Mouse (Mus musculus): Measurements from ENCODE around the gene Pifo.
"Not testable (repeated sequence)": the region's sequence is repeated elsewhere in the genome, so short reads cannot be mapped to it uniquely, and the experiment has no call there.

Gene Pifo

GRCm38 (mm10) chr3:106001416-106002370 lies 12.8 kb downstream of the Pifo start:
- no peaks in the 10 kb centered on the region for H3K9me3 ChIP-seq (ENCODE audit: low read length)
- H3K4me1 ChIP-seq (replicated peaks; ENCODE audit: low read depth, low read length), result peaks cover 12% of the 10 kb centered on the region
- peak overlapping the region; percentile 54 for H3K4me3 ChIP-seq (replicated peaks; ENCODE audit: low read length)
- TF ChIP-seq CTCF (conservative IDR thresholded peaks at IDR 0.05; ENCODE audit: low read length), result no peak
- no peak for TF ChIP-seq NANOG (IDR thresholded peaks at IDR 0.05; ENCODE audit: borderline replicate concordance, low read length)
- no peak for TF ChIP-seq POU5F1 (IDR thresholded peaks at IDR 0.05; ENCODE audit: borderline replicate concordance, low read length)
- no peaks in the 10 kb centered on the region for H3K36me3 ChIP-seq (ENCODE audit: insufficient read depth, low read length)
- no peaks in the 10 kb centered on the region for H3K27me3 ChIP-seq (ENCODE audit: insufficient read depth, low read length)

DNA sequence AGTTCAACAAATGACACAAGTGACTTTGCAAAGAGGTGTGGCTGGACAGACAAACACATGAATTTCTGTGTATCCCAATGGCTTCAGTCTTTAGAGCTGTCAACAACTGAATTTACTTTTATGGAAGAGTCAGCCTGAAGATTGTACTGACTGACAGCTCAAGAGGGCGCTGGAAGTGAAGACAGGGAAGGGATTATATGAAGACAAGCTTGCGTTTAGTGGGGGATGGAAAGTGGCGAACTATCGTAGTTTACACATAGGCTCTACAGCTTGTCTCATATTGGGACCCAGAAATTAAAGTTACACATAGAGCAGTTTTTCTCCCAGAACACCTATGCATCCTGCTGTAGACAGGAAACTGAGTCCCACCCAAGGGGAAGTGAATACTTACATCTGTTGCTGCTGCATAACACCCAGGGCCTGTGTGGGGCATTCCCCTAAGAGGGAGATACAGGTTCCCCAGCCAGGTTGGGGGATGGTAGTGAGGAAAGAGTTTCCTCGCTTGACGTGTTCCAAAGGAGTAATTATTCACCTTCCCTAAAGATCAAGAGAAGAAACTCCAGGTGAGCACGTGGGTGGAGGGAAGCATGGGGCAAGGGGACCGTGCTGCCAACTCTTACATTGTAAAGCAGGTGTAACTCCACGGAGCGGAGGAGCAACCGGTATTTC lies 13.6 kb downstream of the Pifo start:
- peak overlapping the region; percentile 54 for H3K4me3 ChIP-seq (replicated peaks; ENCODE audit: low read length)
- no peak for TF ChIP-seq NANOG (IDR thresholded peaks at IDR 0.05; ENCODE audit: borderline replicate concordance, low read length)
- no peak for TF ChIP-seq CTCF (conservative IDR thresholded peaks at IDR 0.05; ENCODE audit: low read length)
- TF ChIP-seq POU5F1 (IDR thresholded peaks at IDR 0.05; ENCODE audit: borderline replicate concordance, low read length), result no peak
- no peaks in the 10 kb centered on the region for H3K9me3 ChIP-seq (ENCODE audit: low read length)
- no peaks in the 10 kb centered on the region for H3K36me3 ChIP-seq (ENCODE audit: insufficient read depth, low read length)
- H3K27me3 ChIP-seq (ENCODE audit: insufficient read depth, low read length), result no peaks in the 10 kb centered on the region
- peaks cover 12% of the 10 kb centered on the region for H3K4me1 ChIP-seq (replicated peaks; ENCODE audit: low read depth, low read length)

DNA sequence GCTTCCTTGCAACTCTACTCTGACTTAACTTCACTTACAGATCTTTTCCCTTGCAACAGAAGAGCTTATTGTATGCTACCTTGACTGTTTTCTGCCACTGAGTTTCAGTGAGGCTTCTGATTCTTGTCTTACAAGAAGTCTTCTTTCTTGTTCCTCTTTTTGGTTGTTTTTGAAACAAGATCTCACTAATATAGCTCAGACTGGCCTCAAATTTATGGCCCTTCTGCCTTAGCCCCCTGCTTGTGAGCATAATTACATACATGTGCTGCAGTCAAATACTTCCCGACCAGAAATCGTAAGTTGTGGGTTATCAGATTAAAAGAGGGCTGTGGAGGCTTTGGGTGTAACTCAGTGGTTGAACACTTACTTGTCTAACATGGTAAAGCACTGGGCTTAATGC lies 19.7 kb downstream of the Pifo start:
- TF ChIP-seq POU5F1 (IDR thresholded peaks at IDR 0.05; ENCODE audit: borderline replicate concordance, low read length) (no peak), NANOG (IDR thresholded peaks at IDR 0.05; ENCODE audit: borderline replicate concordance, low read length) (no peak), CTCF (conservative IDR thresholded peaks at IDR 0.05; ENCODE audit: low read length) (no peak)
- no peaks in the 10 kb centered on the region for H3K27me3 ChIP-seq (ENCODE audit: insufficient read depth, low read length)

GRCm38 (mm10) chr3:105991653-105992283 lies 22.7 kb downstream of the Pifo start:
- TF ChIP-seq CTCF (conservative IDR thresholded peaks at IDR 0.05; ENCODE audit: low read length) (peak; percentile 23; the same call in 1 of the 2 replicates), POU5F1 (IDR thresholded peaks at IDR 0.05; ENCODE audit: borderline replicate concordance, low read length) (no peak)
- H3K4me1 ChIP-seq (replicated peaks; ENCODE audit: low read depth, low read length), result peaks cover 10% of the 10 kb centered on the region; the same call in 1 of the 2 replicates
- no peaks in the 10 kb centered on the region for H3K36me3 ChIP-seq (ENCODE audit: insufficient read depth, low read length)
- no peaks in the 10 kb centered on the region for H3K27me3 ChIP-seq (ENCODE audit: insufficient read depth, low read length)
- H3K9me3 ChIP-seq (ENCODE audit: low read length), result no peaks in the 10 kb centered on the region
- H3K4me3 ChIP-seq (replicated peaks; ENCODE audit: low read length), result no peak overlapping the region

More for the DNA sequence above, 19.7 kb downstream of the Pifo start:
- H3K4me1 ChIP-seq (replicated peaks; ENCODE audit: low read depth, low read length), result peaks cover 7% of the 10 kb centered on the region; the same call in 1 of the 2 replicates
- no peak overlapping the region for H3K4me3 ChIP-seq (replicated peaks; ENCODE audit: low read length)
- no peaks in the 10 kb centered on the region for H3K9me3 ChIP-seq (ENCODE audit: low read length)
- no peaks in the 10 kb centered on the region for H3K36me3 ChIP-seq (ENCODE audit: insufficient read depth, low read length)

- not testable (repeated sequence) for H3K4me1 ChIP-seq (replicated peaks; ENCODE audit: low read depth, low read length); H3K27me3 ChIP-seq (ENCODE audit: insufficient read depth, low read length); H3K9me3 ChIP-seq (ENCODE audit: low read length); H3K36me3 ChIP-seq (ENCODE audit: insufficient read depth, low read length); H3K4me3 ChIP-seq (replicated peaks; ENCODE audit: low read length)
Measured at GRCm38 (mm10) chr3:105989611-105990010, 24.8 kb downstream of the Pifo start.

DNA sequence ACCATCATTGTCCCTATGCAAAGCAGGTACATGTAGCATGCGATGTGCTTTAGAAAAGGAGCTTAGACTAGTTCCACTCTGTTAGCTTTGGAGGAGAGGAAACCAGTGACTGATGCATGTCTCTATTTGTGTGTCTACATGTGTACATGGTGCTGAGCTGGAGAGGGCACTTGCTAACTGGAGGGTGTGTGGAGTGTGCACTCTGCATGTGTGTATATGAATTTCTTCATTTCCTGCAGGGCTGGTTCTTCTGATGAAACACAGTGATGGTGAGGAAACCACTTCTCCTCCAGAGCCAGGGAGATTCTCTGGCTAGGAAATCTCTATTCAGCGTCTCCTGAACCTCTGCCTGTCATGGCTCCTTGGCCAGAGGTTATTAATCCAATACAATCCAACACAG lies 40.3 kb downstream of the Pifo start:
- peaks cover 15% of the 10 kb centered on the region for H3K4me1 ChIP-seq (replicated peaks; ENCODE audit: low read depth, low read length)
- H3K27me3 ChIP-seq (ENCODE audit: insufficient read depth, low read length), result no peaks in the 10 kb centered on the region
- peaks cover 25% of the 10 kb centered on the region for H3K36me3 ChIP-seq (ENCODE audit: insufficient read depth, low read length)
- no peak overlapping the region for H3K4me3 ChIP-seq (replicated peaks; ENCODE audit: low read length)
- no peak for TF ChIP-seq CTCF (conservative IDR thresholded peaks at IDR 0.05; ENCODE audit: low read length)
- no peak for TF ChIP-seq NANOG (IDR thresholded peaks at IDR 0.05; ENCODE audit: borderline replicate concordance, low read length)
- TF ChIP-seq POU5F1 (IDR thresholded peaks at IDR 0.05; ENCODE audit: borderline replicate concordance, low read length), result no peak
- no peaks in the 10 kb centered on the region for H3K9me3 ChIP-seq (ENCODE audit: low read length)

DNA sequence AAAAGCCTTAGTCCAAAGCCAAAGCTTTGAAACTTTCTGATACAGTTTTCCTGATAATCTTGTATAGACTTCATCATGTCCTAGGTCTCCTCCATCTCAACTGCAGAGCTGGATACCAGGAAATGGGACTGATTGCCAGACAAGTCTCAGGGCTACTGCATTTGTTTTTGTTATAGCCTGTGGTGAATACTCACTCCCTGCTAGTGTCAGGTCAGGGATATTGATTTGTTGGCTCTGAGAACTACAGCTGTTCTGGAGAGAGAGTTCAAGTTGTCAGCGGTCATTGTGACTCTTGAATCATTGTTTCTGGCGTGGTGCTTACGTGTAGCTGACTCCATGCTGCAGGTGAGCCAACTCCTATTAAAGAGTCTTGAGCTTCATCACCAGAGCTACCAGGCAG lies 41.0 kb downstream of the Pifo start, which contains the start of gene Ovgp1:
Ovgp1 (plus strand) TSS at position 301 of the 400 bp plus-strand sequence.
- Histone ChIP-seq H3K4me3 (replicated peaks; ENCODE audit: low read length) (no peak within 1 kb of the TSS), H3K9me3 (ENCODE audit: low read length) (no peaks in the 10 kb centered on the region), H3K36me3 (ENCODE audit: insufficient read depth, low read length) (peaks cover 33% of the 10 kb centered on the region), H3K27me3 (ENCODE audit: insufficient read depth, low read length) (no peaks in the 10 kb centered on the region), H3K4me1 (replicated peaks; ENCODE audit: low read depth, low read length) (peaks cover 15% of the 10 kb centered on the region)
- TF ChIP-seq NANOG (IDR thresholded peaks at IDR 0.05; ENCODE audit: borderline replicate concordance, low read length) (no peak), CTCF (conservative IDR thresholded peaks at IDR 0.05; ENCODE audit: low read length) (no peak), POU5F1 (IDR thresholded peaks at IDR 0.05; ENCODE audit: borderline replicate concordance, low read length) (no peak)

DNA sequence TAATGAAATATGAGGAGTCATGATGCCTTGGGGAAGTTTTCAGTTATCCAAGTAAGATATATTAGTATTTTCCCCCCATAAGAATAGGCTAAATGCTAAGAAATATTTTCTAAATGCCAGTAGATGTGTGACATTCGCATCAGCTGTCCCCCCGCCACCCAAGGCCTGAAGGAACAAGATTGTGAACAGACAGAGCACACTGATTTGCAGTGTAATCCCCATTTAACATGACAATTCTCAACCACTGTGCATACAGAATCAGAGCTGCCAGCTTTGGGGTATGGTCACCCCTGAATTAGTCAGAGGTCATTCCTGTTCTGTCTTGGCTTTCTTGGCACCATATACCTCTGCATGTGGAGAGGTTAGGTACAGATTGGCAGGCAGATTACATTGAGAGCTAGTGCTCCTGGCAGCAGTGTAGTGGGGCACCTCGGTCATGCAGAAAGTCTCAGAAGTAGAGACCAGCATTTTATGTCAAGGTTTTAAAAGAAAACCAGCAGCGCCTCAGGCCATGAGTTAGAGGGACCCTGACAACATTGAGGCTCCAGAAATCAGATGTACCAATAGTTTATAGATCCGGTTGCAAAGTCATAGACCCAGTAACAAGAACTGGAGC lies 42.5 kb downstream of the Pifo start:
- peaks cover 18% of the 10 kb centered on the region for H3K4me1 ChIP-seq (replicated peaks; ENCODE audit: low read depth, low read length)
- no peaks in the 10 kb centered on the region for H3K27me3 ChIP-seq (ENCODE audit: insufficient read depth, low read length)
- TF ChIP-seq NANOG (IDR thresholded peaks at IDR 0.05; ENCODE audit: borderline replicate concordance, low read length) (no peak), CTCF (conservative IDR thresholded peaks at IDR 0.05; ENCODE audit: low read length) (no peak), POU5F1 (IDR thresholded peaks at IDR 0.05; ENCODE audit: borderline replicate concordance, low read length) (no peak)
- H3K9me3 ChIP-seq (ENCODE audit: low read length), result no peaks in the 10 kb centered on the region
- H3K4me3 ChIP-seq (replicated peaks; ENCODE audit: low read length), result no peak overlapping the region
- H3K36me3 ChIP-seq (ENCODE audit: insufficient read depth, low read length), result peaks cover 48% of the 10 kb centered on the region

All from E14TG2a.4 (cell line).